Mouse (Mus musculus) lung, postnatal 25 days (tissue): ENCODE measurements at regions not wholly inside any gene's neighbourhood (a gene's known extent, or its start where the extent isn't known, plus 50 kb on each side); places are given as distances from the start of the nearest gene placed in this dataset.

ENCODE experiments used
- DNase-seq: peaks from one replicate; pipeline ENCODE4 v3.0.0; 2022; ENCODE audit warnings: low spot score

DNA sequence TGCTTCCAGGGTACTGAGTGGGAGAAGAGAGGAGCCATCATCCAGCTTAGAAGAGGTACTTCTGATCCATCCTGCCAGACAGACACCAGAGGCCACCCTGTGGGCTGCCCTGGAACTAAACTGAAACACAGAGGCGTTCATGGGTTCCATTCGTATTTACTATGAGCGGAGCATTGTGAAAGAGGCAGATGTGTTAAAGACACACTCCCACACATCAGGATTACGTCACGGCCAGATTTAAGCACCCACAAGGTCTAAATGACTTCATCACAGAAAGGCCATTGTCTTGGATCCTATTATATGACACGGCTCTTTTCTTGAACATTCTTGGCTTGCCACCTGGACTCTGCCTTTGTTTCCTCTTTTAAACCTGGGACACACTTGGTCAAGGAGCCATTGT is 141.0 kb upstream of the Arglu1 start:
- no peak for DNase-seq

DNA sequence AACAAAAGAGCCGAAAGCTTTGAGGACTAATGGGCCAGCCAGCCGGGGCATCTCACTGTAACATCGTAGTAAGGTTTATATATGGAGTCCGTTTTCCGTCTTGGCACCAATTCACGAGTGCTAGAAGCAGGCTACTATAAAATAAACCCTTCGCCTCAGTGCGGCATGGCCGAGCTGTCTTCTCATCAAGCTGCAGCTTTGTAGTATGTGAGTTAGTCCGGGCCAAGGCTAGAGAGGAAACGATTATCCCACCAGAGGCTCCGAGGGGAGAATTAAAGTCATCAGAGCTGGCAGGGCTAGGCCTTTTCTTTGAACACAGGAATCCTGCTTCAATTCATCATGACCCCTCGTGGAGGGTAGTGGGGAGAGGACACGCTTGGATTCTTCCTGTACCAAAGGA is 138.9 kb upstream of the Arglu1 start:
- no peak for DNase-seq

DNA sequence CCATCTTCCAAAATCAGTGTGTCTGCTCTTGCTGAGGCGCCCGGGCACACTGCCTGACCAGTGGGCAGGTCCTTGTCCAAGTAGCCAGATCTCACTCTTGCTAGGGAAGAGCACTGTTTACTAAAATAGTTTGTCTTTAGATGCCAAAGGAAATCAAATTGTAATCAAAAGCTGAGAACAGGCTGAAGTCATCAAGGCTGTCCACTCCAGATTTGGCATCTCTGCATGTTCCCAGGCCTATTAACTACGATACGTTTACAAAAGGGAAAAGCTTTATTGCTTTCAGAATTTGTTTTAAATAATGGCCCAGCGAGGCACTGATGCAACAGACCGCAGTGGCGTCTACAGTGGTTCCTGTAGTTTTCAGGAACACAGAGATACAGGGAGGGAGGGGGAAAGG is 137.2 kb upstream of the Arglu1 start:
- peak; percentile 84 for DNase-seq

DNA sequence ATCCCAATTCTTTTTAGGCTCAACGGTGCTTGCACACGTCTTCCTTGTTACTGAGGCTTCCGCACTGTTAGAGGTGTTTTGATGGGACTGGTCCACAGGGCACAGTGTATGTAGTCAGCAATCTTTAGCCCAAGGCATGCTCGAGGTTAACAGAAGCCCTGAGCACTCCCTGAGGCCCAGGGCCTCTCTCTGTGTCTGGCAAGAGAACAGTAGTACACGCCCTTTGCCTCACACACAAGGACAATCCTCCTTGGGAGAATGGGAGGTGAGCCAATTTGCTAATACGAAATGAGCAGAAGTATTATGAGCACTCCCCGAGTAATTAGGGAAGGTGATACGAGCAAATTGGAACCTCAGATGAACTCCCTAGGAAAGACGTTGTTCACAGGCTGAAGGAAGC is 136.5 kb upstream of the Arglu1 start:
- peak; percentile 76 for DNase-seq

DNA sequence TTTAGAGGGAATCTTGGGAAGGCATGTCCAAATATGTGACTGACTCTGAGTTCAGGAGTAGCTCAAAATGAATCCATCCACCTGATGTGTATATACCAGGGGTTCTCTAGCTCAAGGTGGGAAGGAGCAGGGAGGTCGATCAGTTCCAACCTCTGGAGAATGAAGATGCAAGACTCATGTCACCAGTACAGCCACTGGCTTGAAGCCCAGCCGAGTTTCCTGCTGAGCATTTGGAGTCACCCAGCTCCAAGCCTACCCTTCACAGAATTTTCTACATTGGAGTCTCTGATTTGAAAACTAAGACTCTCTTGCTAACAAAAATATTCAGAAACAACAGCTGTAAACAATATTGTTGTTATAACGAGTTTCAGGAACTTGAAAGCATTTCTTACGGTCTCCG is 134.6 kb upstream of the Arglu1 start:
- no peak for DNase-seq

DNA sequence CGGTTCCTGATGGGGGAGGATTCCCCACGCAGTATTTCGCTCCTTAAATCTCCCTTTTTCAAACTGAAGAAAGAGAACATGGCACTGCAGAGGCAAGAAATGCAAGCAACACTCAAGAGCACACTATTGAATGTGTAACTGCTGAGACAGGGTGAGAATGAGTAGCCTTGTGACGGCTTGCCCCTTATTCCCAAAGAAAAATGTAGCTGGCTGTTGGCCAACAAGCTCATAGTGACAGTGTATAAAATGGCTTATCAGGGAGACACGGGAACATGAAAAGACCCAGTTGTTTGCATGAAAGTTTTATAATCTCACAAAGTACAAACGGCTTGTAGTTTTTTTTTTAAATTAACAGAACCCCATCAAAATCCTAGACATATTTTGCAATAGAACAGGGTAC is 130.8 kb upstream of the Arglu1 start:
- DNase-seq: no peak

DNA sequence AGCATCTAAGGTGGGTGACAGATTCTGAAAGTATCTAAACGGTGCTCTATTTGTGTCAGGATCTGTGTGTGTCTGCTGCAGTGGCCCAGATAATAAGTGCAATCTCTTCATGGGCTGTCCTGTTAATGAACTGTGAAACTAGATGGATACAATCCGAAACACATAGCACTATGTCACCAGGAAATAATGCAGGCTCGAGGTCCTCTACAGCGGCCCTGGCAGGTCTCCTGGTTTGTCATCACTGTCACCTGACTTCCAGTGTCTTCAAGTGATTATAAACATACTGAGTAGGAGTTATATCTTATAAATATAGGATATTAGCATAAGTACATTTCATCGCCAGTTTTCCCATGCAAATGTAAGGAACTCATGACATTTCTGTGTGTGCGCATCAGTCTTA is 130.3 kb upstream of the Arglu1 start:
- DNase-seq: no peak

DNA sequence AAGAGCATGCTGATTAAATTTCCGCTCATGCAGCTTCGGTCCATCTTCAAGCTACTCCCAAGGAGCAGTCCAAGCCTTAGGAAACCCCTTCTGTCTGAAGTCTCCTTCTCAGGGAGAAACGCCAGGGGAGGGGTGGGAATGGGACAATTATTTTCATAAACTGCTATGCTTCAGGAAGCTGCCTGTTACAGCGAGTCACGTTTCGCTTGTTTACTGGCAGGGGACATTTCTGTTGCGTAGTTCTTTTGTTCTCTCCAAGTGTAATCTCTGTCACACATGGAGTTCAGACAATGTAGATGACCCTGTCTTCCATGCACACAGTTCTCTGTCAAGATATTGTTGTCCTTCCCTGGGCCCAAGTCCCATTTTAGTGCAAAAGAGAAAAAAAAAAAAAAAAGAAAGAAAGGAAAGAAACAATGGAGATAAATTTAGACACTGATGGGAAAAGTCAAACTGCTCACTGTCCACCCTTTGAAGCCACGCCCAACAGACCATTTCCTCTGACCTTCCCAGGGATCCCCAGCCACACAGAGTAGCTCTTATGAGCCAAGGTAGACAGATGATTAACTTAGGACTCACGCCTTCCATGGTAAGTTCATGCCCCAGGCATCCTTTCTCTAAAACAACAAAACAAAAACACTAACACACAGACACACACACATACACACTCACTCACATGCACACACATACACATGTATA is 129.1 kb upstream of the Arglu1 start:
- peak; percentile 81 for DNase-seq

DNA sequence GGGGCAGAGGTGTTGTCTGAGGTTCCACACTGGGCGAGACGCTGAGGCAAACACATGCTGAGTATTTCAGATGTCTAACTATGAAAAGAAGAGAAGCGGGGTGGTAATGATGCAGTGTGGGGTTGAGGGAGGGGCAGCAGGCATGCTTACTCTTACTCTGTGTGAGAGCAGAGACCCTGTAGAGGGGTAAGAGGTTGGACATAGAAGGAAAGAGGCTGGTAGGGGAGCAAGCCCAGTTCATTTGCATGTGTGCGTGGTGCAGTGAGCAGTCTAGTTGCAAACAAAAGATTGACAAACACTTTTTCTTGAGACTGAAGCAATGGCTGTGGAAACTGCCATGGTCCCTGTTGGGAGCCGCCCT is 122.5 kb upstream of the Arglu1 start:
- DNase-seq: no peak

DNA sequence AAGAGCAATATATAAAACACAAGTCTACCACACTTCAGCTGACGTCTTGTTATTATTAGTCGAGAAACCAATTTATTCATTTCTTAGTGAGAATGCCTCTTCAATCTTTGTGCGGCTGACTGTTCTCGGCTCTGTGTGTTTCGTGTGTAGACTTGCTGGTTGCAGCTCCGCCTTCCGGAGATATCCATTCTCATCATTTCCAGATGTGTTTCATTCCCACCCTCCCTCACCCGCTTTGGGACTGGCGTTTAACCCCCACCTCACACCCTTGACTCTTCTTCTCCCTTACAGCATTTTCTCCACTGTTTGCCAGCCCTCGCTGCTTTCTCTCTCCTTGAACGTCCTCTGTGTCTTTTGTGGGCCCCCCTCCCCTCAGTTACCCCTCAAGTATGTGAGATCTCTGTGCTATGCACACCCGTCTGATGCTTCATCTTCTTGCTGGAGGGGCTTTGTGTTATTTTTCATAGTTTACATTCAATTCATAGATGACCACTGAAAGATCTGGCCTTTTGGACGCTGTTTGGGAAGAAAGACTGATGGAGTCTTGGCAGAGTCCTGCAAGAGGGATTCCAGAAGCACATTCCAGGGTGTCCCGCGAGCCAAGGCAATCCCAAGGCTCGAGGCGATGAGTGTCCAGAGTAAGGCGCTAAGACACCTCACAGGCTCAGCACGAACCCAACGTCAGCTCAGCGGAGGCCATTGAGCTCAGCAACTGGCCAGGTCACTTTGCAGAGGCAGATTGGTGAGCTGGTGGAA is 121.9 kb upstream of the Arglu1 start:
- no peak for DNase-seq

DNA sequence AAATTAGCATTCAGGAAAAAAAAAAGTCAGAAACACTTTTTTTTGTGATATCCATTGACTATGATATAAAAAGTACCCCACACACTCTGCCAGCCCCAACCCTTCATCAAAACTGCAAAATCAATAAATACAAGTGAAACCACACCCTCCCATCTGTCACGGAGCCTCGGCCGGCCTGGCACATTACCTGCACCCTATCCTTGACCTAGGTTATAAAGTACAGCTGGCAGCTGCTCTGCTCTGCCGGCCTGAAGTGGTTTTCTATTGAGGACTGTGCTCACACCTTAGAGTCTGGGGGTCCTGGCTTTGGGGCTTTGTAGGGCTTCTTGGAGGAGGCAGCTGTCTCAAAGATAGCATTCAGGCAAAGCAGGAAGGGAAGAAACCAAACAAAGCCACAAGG is 120.6 kb upstream of the Arglu1 start:
- no peak for DNase-seq

DNA sequence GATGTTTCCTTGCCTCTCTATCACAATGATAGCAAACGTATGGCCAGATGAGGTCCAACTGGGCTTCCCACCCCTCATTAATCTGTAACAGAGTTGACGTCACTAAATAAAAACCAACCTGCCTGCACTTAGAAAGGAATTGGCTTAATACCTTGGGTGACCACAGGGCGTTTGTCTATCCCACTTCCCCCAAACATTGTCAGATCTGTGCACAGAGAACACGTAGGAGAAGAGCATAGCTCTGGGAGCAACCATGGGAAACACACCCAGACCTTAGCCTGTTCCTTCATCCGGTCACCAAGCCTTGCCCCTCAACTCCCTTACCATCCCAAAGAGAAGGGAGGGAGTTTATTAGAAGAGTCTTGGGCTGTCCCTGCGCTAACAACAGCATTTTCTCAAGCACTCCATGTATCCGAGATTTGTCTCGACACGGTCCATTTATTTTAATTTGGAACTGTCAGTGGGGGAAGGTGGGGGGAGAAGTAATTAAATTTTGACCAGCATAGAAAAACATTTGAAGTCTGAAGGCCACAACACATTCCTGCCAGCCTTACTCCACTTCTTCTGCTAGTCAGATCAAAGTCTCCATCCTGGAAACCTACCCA is 119.6 kb upstream of the Arglu1 start:
- no peak for DNase-seq

DNA sequence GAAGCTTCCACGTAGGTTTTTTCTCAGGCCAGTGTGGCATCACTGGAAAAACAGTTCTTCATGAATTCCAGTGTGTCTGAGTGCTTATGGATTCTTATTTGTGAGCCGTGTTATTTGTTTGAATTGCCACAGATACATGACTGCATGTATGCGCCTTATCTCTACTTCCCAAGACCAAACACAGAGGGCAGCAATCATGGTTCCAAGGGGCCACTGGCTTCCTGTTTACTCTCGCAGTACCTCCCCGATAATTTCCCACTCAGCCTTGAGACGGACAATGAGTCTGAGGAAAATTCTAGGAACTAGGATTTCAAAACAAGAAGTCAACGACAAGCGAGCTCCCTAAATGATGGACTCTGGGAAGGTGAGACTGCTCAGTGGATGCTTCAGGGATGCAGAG is 119.0 kb upstream of the Arglu1 start:
- DNase-seq: peak; percentile 45

DNA sequence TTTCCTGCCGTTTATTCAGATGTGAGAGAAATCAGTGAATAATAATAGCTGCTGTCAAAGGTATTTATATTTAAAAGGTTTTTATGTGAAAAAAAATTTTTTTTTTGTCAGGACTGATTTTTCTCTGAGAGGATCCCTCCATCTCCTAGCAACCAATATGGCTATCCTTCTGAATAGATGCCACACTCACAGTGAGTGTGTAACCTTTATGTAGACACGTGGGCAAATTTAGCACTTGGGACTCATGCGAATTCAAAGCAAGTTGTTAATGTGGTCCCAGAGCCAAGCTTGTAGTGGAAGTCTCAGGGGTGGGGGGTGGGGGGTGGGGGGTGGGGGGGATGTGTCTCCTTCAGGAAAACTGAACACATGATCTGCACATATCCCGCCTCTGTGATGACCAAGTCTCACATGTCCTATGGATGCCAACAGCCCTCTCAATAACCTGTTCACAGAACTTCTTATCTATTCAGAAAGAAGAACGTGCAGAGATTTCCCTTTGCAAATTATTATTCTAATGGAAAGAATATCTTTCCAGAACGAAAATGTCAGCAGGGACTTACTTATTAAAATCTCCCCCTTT is 112.5 kb upstream of the Arglu1 start:
- no peak for DNase-seq

DNA sequence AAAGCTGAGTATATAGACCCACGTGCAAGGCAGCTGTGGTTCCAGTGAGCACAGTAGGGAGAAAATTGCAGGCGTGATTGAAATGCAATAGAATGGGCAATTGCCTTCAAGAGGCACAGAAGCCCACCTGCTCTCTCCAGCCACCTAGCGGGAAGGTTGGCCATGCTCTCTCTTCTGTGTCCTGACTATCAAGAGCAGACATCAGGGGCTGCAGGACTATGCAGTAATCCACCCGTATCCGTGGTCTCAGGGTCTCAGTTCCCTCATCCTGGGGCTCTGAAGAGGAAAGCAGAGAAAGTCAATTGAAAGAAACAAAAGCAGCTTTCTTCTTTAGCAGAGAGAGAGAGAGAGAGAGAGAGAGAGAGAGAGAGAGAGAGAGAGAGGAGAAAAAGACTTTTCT is 112.0 kb upstream of the Arglu1 start:
- no peak for DNase-seq

DNA sequence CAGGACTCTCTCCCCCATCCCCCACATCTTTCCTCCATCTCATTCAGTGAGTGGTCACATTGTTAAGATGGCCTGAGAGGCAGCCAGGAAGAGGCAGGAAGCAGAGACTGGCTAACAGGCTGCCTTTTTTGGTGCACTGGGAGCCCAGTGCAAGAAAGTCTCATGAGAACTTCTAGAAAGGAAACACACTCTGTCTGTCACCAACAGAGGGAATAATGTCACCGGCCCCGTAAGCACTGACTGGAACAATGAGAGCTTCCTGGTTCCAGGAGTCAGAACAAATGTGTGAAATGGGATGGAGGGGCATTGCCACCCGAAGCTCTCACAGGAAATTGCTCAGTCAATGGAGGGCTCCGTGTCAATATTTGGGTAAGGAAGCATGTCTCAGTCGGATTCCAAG is 111.3 kb upstream of the Arglu1 start:
- peak; percentile 23 for DNase-seq

DNA sequence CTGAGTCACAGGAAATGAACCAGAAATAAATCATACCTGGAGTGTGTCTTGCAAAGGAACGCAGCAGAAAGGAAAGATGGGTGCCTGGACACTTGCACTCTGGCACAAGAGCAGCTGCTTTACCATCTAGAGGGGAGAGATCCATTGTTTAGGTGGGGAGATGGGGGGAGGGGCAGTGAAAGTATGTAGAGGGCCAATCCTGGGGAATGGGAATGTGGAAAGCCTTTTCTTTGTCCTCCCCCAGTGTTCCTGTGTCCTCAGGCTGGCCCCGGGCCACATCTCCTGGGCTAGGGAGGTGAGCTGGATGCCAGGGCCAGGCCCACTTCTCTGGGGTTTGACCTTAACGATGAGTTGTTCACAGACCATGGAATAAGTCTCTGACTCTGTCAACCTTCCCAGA is 107.2 kb upstream of the Arglu1 start:
- no peak for DNase-seq

DNA sequence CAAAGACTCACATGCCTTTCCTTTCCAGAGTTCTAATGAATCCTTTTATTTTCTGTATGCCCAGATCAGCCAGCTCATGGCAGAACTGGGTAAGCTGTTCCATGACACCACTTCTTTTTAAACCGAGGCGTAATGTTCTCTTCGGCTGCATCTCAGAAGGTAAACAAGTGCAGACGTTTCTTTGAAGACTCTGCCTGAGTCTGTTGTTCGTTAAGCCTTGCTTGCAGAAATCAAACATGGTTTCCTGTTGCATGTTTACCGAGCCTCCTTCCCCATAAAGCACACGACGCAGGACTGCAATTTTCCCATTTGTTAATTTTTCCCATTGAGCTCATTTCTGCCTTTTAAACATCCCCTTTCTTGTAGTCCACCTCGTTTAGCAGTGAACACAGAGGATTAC is 106.6 kb upstream of the Arglu1 start:
- no peak for DNase-seq

DNA sequence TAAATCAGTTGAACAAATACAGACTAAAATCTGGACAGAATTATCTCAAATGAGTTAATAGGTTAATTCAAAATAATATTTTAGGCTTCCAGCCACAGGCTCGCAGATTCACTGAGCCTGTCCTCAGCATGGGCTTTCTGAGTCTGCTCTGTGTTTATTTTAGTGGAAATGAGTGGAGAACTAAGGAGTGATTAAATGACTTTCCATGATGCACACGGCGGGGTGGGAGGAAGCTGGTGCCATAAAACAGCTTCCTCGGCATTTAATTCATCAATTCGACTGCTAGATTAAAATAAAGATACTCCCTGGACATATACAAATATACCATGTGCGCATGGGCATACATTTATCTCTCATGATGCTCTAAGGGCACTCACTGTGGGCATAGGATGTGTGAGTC is 104.4 kb upstream of the Arglu1 start:
- no peak for DNase-seq

DNA sequence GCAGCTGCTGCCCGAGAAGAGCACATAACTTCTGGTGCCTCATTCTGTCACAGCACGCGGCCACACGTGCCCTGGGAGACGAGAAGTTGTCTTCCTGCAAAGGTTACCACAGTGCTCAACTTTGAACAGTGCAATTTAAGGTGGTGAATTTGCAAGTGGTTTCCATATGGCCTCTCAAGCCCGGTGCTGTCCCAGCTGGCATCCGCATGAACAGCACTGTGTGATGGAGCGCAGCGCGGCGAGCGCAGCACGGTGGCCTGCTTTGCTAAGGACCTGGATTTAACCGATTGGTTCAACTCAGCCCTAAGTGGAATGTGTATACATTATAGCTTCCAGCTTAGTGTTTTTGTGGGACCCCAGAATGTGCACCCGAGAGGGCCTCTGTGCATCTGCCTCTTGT is 89.6 kb upstream of the Arglu1 start:
- DNase-seq: no peak

DNA sequence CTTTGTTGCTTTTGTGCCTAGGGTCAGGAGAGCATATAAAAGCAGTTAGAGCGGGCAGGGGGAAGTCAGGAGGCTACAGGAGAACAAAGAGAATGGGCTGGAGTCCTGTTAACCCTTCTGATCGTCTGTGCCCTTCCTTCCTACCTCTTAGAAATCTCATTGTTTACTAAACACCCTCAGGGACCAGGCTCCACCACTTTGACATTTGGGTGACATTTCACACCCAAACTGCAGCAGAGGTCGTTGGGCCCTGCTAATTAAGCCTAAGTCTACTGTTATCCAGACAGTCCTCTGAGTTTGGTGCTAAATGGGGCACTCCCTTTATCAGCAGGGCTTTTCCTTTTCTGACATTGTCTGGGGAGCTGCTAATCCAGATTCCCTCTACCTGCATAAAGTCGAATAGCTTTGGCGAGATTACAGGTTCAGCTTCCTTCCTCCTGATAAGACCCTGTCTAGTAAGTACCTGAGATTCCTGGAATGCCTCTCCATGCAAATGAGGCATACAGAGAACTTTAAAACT is 84.2 kb upstream of the Arglu1 start:
- no peak for DNase-seq

DNA sequence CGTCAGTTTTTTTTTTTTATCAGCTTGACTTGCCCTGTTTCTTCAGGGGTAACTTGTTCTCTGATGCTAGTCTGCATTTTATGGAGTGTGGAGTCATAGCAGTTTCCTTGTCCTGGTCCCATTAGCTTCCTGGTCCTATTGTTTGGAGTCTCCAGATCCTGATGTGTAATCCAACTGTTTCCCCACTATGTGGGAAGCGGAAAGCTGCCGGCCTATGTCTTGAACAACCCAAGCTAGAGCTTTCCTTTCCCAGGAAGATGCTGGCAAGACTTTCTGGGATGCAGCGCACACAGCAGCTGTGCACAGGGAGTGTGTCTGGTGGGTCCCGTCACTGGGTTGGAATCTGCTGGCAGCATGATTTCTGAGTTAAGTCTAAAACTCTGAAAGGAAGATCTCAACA is 82.1 kb upstream of the Arglu1 start:
- peak; percentile 26 for DNase-seq

DNA sequence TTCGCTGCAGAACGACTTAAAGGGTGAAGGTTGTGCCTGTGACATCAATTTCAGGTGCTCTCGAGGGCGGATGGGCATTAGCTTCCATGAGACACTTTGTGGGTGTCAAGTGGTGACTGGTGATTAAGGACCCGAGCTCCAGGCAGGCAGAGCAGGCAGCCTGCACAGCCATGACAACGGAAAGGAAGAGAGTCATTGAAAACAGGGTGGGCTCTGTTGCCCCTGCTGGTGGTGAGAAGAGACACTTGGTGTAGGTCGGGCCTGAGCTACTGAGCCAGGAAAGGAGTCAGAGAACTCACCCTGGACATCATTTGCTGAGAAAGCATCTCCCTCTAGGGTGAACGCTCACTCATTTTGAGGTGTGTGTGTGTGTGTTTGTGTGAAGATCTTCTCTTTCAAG is 80.1 kb upstream of the Arglu1 start:
- DNase-seq: no peak
